9 mouse cellular contexts compared by ENCODE assay signal in genomic region chr7:99229411-99229810, GRCm38 (mm10). TPM values are rescaled to one million over a fixed set of nuclear protein-coding genes. Genes with fewer than 3 reads are reported as not detected.
DNase-seq lines count a peak whose midpoint lies in the region; TF ChIP-seq lines count a peak whose summit lies in the region.
"Had no signal": no experiment of that assay in that cellular context is flagged by ENCODE, and none has a peak within 500 bp of the region (broad histone marks: within the 10 kb centered on the region; RNA-seq: fewer than 3 reads in every experiment).

No protein-coding gene starts in this region.

- no peak overlapping the region for H3K27ac ChIP-seq in cortical plate, adult 2 months (ENCODE audit: insufficient read depth, low read length)
- H3K27ac ChIP-seq: hindbrain, embryonic 15.5 days had no signal

- no peak overlapping the region for H3K4me3 ChIP-seq in cortical plate, adult 2 months (ENCODE audit: insufficient read depth, low read length)
- H3K4me3 ChIP-seq: hindbrain, embryonic 15.5 days had no signal

- TF ChIP-seq CTCF in cortical plate, adult 2 months (IDR thresholded peaks at IDR 0.05; ENCODE audit: extremely low read depth, insufficient read depth, low read length) = peak; percentile 60

- peak; percentile 35 to 36 for DNase-seq in cerebellum, adult 18-20 months
- no peak for DNase-seq in cerebellum, adult 9-11 months
- DNase-seq in ovary, postnatal 14 days (ENCODE audit: low spot score) = peak; percentile 33
- no peak for DNase-seq in ovary, postnatal 10 days (ENCODE audit: low spot score)
- peak; percentile 34 to 62 for DNase-seq in kidney, adult 8-10 months
- peak; percentile 64 for DNase-seq in lung, postnatal 14 days
- no peak for DNase-seq in left cerebral cortex, postnatal 10 days (ENCODE audit: extremely low spot score in 1 of 2, low spot score in 2 of 2)

- H3K4me1 ChIP-seq in cortical plate, adult 2 months (ENCODE audit: control insufficient read depth, insufficient read depth, low read length) = no peaks in the 10 kb centered on the region
- H3K4me1 ChIP-seq: hindbrain, embryonic 15.5 days had no signal

- TF ChIP-seq POLR2A in cortical plate, adult 2 months (IDR thresholded peaks at IDR 0.05; ENCODE audit: extremely low read depth, insufficient read depth, low read length) = no peak

- intact Hi-C loops in left cerebral cortex, postnatal 10 days (cut with DNase I) = no loop called here

RNA-seq across cellular contexts. Expression of gene Mogat2, which starts 9.0 kb away (rescaled TPM):
- 0.10 TPM in 1 of 2 replicates, not detected in the other for polyA plus RNA-seq in cortical plate, adult 2 months (2012; rRNA removed)
- total RNA-seq in left cerebral cortex, postnatal 10 days (2021) = under 1 TPM in 1 of 2 experiments, not detected in 1; 0.49 TPM

RNA-seq across cellular contexts. Expression of gene Map6, which starts 37.8 kb away (rescaled TPM):
- polyA plus RNA-seq in cortical plate, adult 2 months (2012; rRNA removed) = 94.8 and 96.4 TPM in 2 replicates
- 100 to 1,000 TPM; 231 to 242 TPM for total RNA-seq in left cerebral cortex, postnatal 10 days (2021)

RNA-seq across cellular contexts. Expression of gene Dgat2, which starts 46.9 kb away (rescaled TPM):
- 74.0 and 76.7 TPM in 2 replicates for polyA plus RNA-seq in cortical plate, adult 2 months (2012; rRNA removed)
- 10 to 100 TPM; 91.8 to 94.0 TPM for total RNA-seq in left cerebral cortex, postnatal 10 days (2021)

Comparison
In these comparisons a context has a peak if more than half of its experiments do, and no peak if none do; other contexts are left out.
1. DNase-seq: peak in cerebellum, adult 18-20 months (2 of 2), ovary, postnatal 14 days (single experiment), kidney, adult 8-10 months (2 of 2) and lung, postnatal 14 days (single experiment); none in cerebellum, adult 9-11 months (single experiment), ovary, postnatal 10 days (single experiment) and left cerebral cortex, postnatal 10 days (0 of 2).